Mouse (Mus musculus): Measurements from ENCODE around the gene Col28a1. TPM values are rescaled to one million over a fixed set of nuclear protein-coding genes. Genes with fewer than 3 reads are reported as not detected.
A peak's percentile ranks its signal among the peaks of the same experiment; 100 is the strongest.

The Col28a1 gene
- polyA plus RNA-seq, 1 experiment: 1.6 TPM

GRCm38 (mm10) chr6:8175346-8175745, 17.1 kb downstream of the Col28a1 start:
- H3K4me3 ChIP-seq (ENCODE audit: insufficient read depth, low read length): no peak overlapping the region
- TF ChIP-seq POLR2A (IDR thresholded peaks at IDR 0.05; ENCODE audit: low read depth, low read length): no peak
- no peak for TF ChIP-seq CTCF (IDR thresholded peaks at IDR 0.05; ENCODE audit: borderline replicate concordance, insufficient read depth, low read length)
- peaks cover 13% of the 10 kb centered on the region; the same call in 1 of the 2 replicates for H3K4me1 ChIP-seq (ENCODE audit: control insufficient read depth, insufficient read depth, low read length)
- no peak overlapping the region for H3K27ac ChIP-seq (ENCODE audit: insufficient read depth, low read length)

- no peak for TF ChIP-seq CTCF (IDR thresholded peaks at IDR 0.05; ENCODE audit: borderline replicate concordance, insufficient read depth, low read length)
- no peak for TF ChIP-seq POLR2A (IDR thresholded peaks at IDR 0.05; ENCODE audit: low read depth, low read length)
Measured at GRCm38 (mm10) chr6:8174062-8174461, 18.4 kb downstream of the Col28a1 start.

GRCm38 (mm10) chr6:8172101-8172500, 20.3 kb downstream of the Col28a1 start:
- TF ChIP-seq POLR2A (IDR thresholded peaks at IDR 0.05; ENCODE audit: low read depth, low read length) (0 out of 2 replicates have a peak, but pooled peaks have one; percentile 15), CTCF (IDR thresholded peaks at IDR 0.05; ENCODE audit: borderline replicate concordance, insufficient read depth, low read length) (no peak)
- Histone ChIP-seq H3K4me1 (ENCODE audit: control insufficient read depth, insufficient read depth, low read length) (peaks cover 10% of the 10 kb centered on the region; the same call in 1 of the 2 replicates), H3K4me3 (ENCODE audit: insufficient read depth, low read length) (no peak overlapping the region), H3K27ac (ENCODE audit: insufficient read depth, low read length) (peak overlapping the region; percentile 97)

More at GRCm38 (mm10) chr6:8174062-8174461, 18.4 kb downstream of the Col28a1 start:
- peak overlapping the region; percentile 42 for H3K27ac ChIP-seq (ENCODE audit: insufficient read depth, low read length)
- H3K4me3 ChIP-seq (ENCODE audit: insufficient read depth, low read length): no peak overlapping the region
- peaks cover 13% of the 10 kb centered on the region; the same call in 1 of the 2 replicates for H3K4me1 ChIP-seq (ENCODE audit: control insufficient read depth, insufficient read depth, low read length)

GRCm38 (mm10) chr6:8164741-8165140, 27.7 kb downstream of the Col28a1 start:
- H3K4me1 ChIP-seq (ENCODE audit: control insufficient read depth, insufficient read depth, low read length): peaks cover 3% of the 10 kb centered on the region

GRCm38 (mm10) chr6:8160001-8160400, 32.4 kb downstream of the Col28a1 start:
- TF ChIP-seq POLR2A (IDR thresholded peaks at IDR 0.05; ENCODE audit: low read depth, low read length) (no peak), CTCF (IDR thresholded peaks at IDR 0.05; ENCODE audit: borderline replicate concordance, insufficient read depth, low read length) (no peak)
- H3K27ac ChIP-seq (ENCODE audit: insufficient read depth, low read length): peak overlapping the region; percentile 55
- H3K4me3 ChIP-seq (ENCODE audit: insufficient read depth, low read length): no peak overlapping the region
- peaks cover 3% of the 10 kb centered on the region for H3K4me1 ChIP-seq (ENCODE audit: control insufficient read depth, insufficient read depth, low read length)

More at GRCm38 (mm10) chr6:8164741-8165140, 27.7 kb downstream of the Col28a1 start:
- TF ChIP-seq CTCF (IDR thresholded peaks at IDR 0.05; ENCODE audit: borderline replicate concordance, insufficient read depth, low read length) (no peak), POLR2A (IDR thresholded peaks at IDR 0.05; ENCODE audit: low read depth, low read length) (no peak)
- H3K27ac ChIP-seq (ENCODE audit: insufficient read depth, low read length): peak overlapping the region; percentile 71
- no peak overlapping the region for H3K4me3 ChIP-seq (ENCODE audit: insufficient read depth, low read length)

- TF ChIP-seq CTCF (IDR thresholded peaks at IDR 0.05; ENCODE audit: borderline replicate concordance, insufficient read depth, low read length) (no peak), POLR2A (IDR thresholded peaks at IDR 0.05; ENCODE audit: low read depth, low read length) (no peak)
- Histone ChIP-seq H3K27ac (ENCODE audit: insufficient read depth, low read length) (no peak overlapping the region), H3K4me3 (ENCODE audit: insufficient read depth, low read length) (no peak overlapping the region)
Measured at GRCm38 (mm10) chr6:8157121-8157520, 35.3 kb downstream of the Col28a1 start.

GRCm38 (mm10) chr6:8152551-8153361, 39.7 kb downstream of the Col28a1 start:
- Histone ChIP-seq H3K4me1 (ENCODE audit: control insufficient read depth, insufficient read depth, low read length) (no peaks in the 10 kb centered on the region), H3K27ac (ENCODE audit: insufficient read depth, low read length) (no peak overlapping the region), H3K4me3 (ENCODE audit: insufficient read depth, low read length) (no peak overlapping the region)
- TF ChIP-seq POLR2A (IDR thresholded peaks at IDR 0.05; ENCODE audit: low read depth, low read length): no peak
- no peak for TF ChIP-seq CTCF (IDR thresholded peaks at IDR 0.05; ENCODE audit: borderline replicate concordance, insufficient read depth, low read length)

More at GRCm38 (mm10) chr6:8157121-8157520, 35.3 kb downstream of the Col28a1 start:
- no peaks in the 10 kb centered on the region for H3K4me1 ChIP-seq (ENCODE audit: control insufficient read depth, insufficient read depth, low read length)

GRCm38 (mm10) chr6:8148916-8149315, 43.5 kb downstream of the Col28a1 start:
- TF ChIP-seq CTCF (IDR thresholded peaks at IDR 0.05; ENCODE audit: borderline replicate concordance, insufficient read depth, low read length): no peak
- TF ChIP-seq POLR2A (IDR thresholded peaks at IDR 0.05; ENCODE audit: low read depth, low read length): no peak
- Histone ChIP-seq H3K27ac (ENCODE audit: insufficient read depth, low read length) (no peak overlapping the region), H3K4me1 (ENCODE audit: control insufficient read depth, insufficient read depth, low read length) (no peaks in the 10 kb centered on the region), H3K4me3 (ENCODE audit: insufficient read depth, low read length) (no peak overlapping the region)

GRCm38 (mm10) chr6:8141881-8142280, 50.5 kb downstream of the Col28a1 start:
- Histone ChIP-seq H3K4me3 (ENCODE audit: insufficient read depth, low read length) (no peak overlapping the region), H3K27ac (ENCODE audit: insufficient read depth, low read length) (no peak overlapping the region), H3K4me1 (ENCODE audit: control insufficient read depth, insufficient read depth, low read length) (no peaks in the 10 kb centered on the region)
- TF ChIP-seq POLR2A (IDR thresholded peaks at IDR 0.05; ENCODE audit: low read depth, low read length) (no peak), CTCF (IDR thresholded peaks at IDR 0.05; ENCODE audit: borderline replicate concordance, insufficient read depth, low read length) (no peak)

- H3K27ac ChIP-seq (ENCODE audit: insufficient read depth, low read length): no peak overlapping the region
- TF ChIP-seq CTCF (IDR thresholded peaks at IDR 0.05; ENCODE audit: borderline replicate concordance, insufficient read depth, low read length): no peak
- no peaks in the 10 kb centered on the region for H3K4me1 ChIP-seq (ENCODE audit: control insufficient read depth, insufficient read depth, low read length)
- H3K4me3 ChIP-seq (ENCODE audit: insufficient read depth, low read length): no peak overlapping the region
Measured at GRCm38 (mm10) chr6:8130149-8130548, 62.3 kb downstream of the Col28a1 start.

Data from embryonic fibroblast, embryonic 13.5 days (primary cell).